Mouse (Mus musculus): ENCODE data around the gene Hemgn. TPM values are rescaled to one million over a fixed set of nuclear protein-coding genes. Genes with fewer than 3 reads are reported as not detected.

The Hemgn gene
- polyA plus RNA-seq, 1 experiment from 2014 or later = 13.4 TPM

GRCm38 (mm10) chr4:46447461-46447860 lies 34.2 kb upstream of the Hemgn start:
- H3K4me3 ChIP-seq = no peak overlapping the region
- 62% methylated on average over 1 of the region's 1 CpGs for WGBS
- H3K36me3 ChIP-seq = no peaks in the 10 kb centered on the region
- H3K4me1 ChIP-seq = peaks cover 13% of the 10 kb centered on the region
- DNase-seq (ENCODE audit: low spot score) = no peak
- H3K27ac ChIP-seq = no peak overlapping the region
- H3K27me3 ChIP-seq (ENCODE audit: low read depth, poor library complexity, severe bottlenecking) = no peaks in the 10 kb centered on the region
- H3K9me3 ChIP-seq (replicated peaks) = no peaks in the 10 kb centered on the region

- H3K4me3 ChIP-seq = no peak overlapping the region
- WGBS = 57% methylated on average over 9 of the region's 9 CpGs
- no peaks in the 10 kb centered on the region for H3K27me3 ChIP-seq (ENCODE audit: low read depth, poor library complexity, severe bottlenecking)
- no peak overlapping the region for H3K27ac ChIP-seq
- no peaks in the 10 kb centered on the region for H3K36me3 ChIP-seq
- no peaks in the 10 kb centered on the region for H3K9me3 ChIP-seq (replicated peaks)
- H3K4me1 ChIP-seq = peaks cover 6% of the 10 kb centered on the region
- DNase-seq (ENCODE audit: low spot score) = no peak
Observed at GRCm38 (mm10) chr4:46445237-46445945, 32.1 kb upstream of the Hemgn start.

- H3K27ac ChIP-seq = no peak overlapping the region
- WGBS = 80% methylated on average over 4 of the region's 4 CpGs
- DNase-seq (ENCODE audit: low spot score) = no peak
- no peaks in the 10 kb centered on the region for H3K36me3 ChIP-seq
- H3K27me3 ChIP-seq (ENCODE audit: low read depth, poor library complexity, severe bottlenecking) = no peaks in the 10 kb centered on the region
- H3K4me1 ChIP-seq = no peaks in the 10 kb centered on the region; the same call in 1 of the 2 replicates
- no peaks in the 10 kb centered on the region for H3K9me3 ChIP-seq (replicated peaks)
- H3K4me3 ChIP-seq = no peak overlapping the region
Observed at GRCm38 (mm10) chr4:46442501-46442900, 29.2 kb upstream of the Hemgn start.

GRCm38 (mm10) chr4:46432339-46433036 lies 19.2 kb upstream of the Hemgn start:
- no peak overlapping the region for H3K27ac ChIP-seq
- no peaks in the 10 kb centered on the region for H3K4me1 ChIP-seq
- WGBS = 86% methylated on average over 12 of the region's 12 CpGs
- no peak for DNase-seq (ENCODE audit: low spot score)
- H3K4me3 ChIP-seq = no peak overlapping the region
- no peaks in the 10 kb centered on the region for H3K9me3 ChIP-seq (replicated peaks)
- H3K27me3 ChIP-seq (ENCODE audit: low read depth, poor library complexity, severe bottlenecking) = no peaks in the 10 kb centered on the region
- no peaks in the 10 kb centered on the region for H3K36me3 ChIP-seq

GRCm38 (mm10) chr4:46428903-46429499 lies 15.7 kb upstream of the Hemgn start:
- 75% methylated on average over 10 of the region's 10 CpGs for WGBS
- H3K9me3 ChIP-seq (replicated peaks) = no peaks in the 10 kb centered on the region
- H3K27ac ChIP-seq = no peak overlapping the region
- H3K4me1 ChIP-seq = no peaks in the 10 kb centered on the region
- DNase-seq (ENCODE audit: low spot score) = no peak
- H3K27me3 ChIP-seq (ENCODE audit: low read depth, poor library complexity, severe bottlenecking) = no peaks in the 10 kb centered on the region
- H3K4me3 ChIP-seq = no peak overlapping the region
- H3K36me3 ChIP-seq = no peaks in the 10 kb centered on the region

- Histone ChIP-seq H3K27me3 (ENCODE audit: low read depth, poor library complexity, severe bottlenecking) (no peaks in the 10 kb centered on the region), H3K4me3 (no peak overlapping the region), H3K9me3 (replicated peaks) (no peaks in the 10 kb centered on the region), H3K4me1 (no peaks in the 10 kb centered on the region), H3K36me3 (no peaks in the 10 kb centered on the region), H3K27ac (no peak overlapping the region)
- WGBS = 63% methylated on average over 8 of the region's 8 CpGs
- no peak for DNase-seq (ENCODE audit: low spot score)
Observed at GRCm38 (mm10) chr4:46422625-46423024, 9.3 kb upstream of the Hemgn start.

GRCm38 (mm10) chr4:46418851-46419250 lies 5.5 kb upstream of the Hemgn start:
- H3K4me3 ChIP-seq = no peak overlapping the region
- H3K9me3 ChIP-seq (replicated peaks) = no peaks in the 10 kb centered on the region
- H3K36me3 ChIP-seq = no peaks in the 10 kb centered on the region
- H3K4me1 ChIP-seq = no peaks in the 10 kb centered on the region
- no peaks in the 10 kb centered on the region for H3K27me3 ChIP-seq (ENCODE audit: low read depth, poor library complexity, severe bottlenecking)
- DNase-seq (ENCODE audit: low spot score) = no peak
- 92% methylated on average over 9 of the region's 9 CpGs for WGBS
- H3K27ac ChIP-seq = no peak overlapping the region

GRCm38 (mm10) chr4:46417491-46417890 lies 4.2 kb upstream of the Hemgn start:
- DNase-seq (ENCODE audit: low spot score) = no peak
- Histone ChIP-seq H3K27ac (no peak overlapping the region), H3K9me3 (replicated peaks) (no peaks in the 10 kb centered on the region), H3K4me1 (no peaks in the 10 kb centered on the region), H3K27me3 (ENCODE audit: low read depth, poor library complexity, severe bottlenecking) (no peaks in the 10 kb centered on the region), H3K4me3 (no peak overlapping the region), H3K36me3 (no peaks in the 10 kb centered on the region)
- WGBS = 70% methylated on average over 3 of the region's 3 CpGs

- H3K36me3 ChIP-seq = no peaks in the 10 kb centered on the region
- H3K27me3 ChIP-seq (ENCODE audit: low read depth, poor library complexity, severe bottlenecking) = no peaks in the 10 kb centered on the region
- no peaks in the 10 kb centered on the region for H3K4me1 ChIP-seq
- H3K9me3 ChIP-seq (replicated peaks) = no peaks in the 10 kb centered on the region
- no peak overlapping the region for H3K27ac ChIP-seq
- H3K4me3 ChIP-seq = no peak overlapping the region
- 89% methylated on average over 1 of the region's 1 CpGs for whole genome bisulfite sequencing
- no peak for DNase-seq (ENCODE audit: low spot score)
Observed at GRCm38 (mm10) chr4:46412113-46412512, 1.2 kb downstream of the Hemgn start.

GRCm38 (mm10) chr4:46411489-46411888 lies 1.8 kb downstream of the Hemgn start:
- Histone ChIP-seq H3K4me3 (no peak overlapping the region), H3K27me3 (ENCODE audit: low read depth, poor library complexity, severe bottlenecking) (no peaks in the 10 kb centered on the region), H3K9me3 (replicated peaks) (no peaks in the 10 kb centered on the region), H3K36me3 (no peaks in the 10 kb centered on the region), H3K4me1 (no peaks in the 10 kb centered on the region), H3K27ac (no peak overlapping the region)
- WGBS = 85% methylated on average over 6 of the region's 6 CpGs
- DNase-seq (ENCODE audit: low spot score) = no peak

GRCm38 (mm10) chr4:46410677-46411076 lies 2.6 kb downstream of the Hemgn start:
- no peaks in the 10 kb centered on the region for H3K9me3 ChIP-seq (replicated peaks)
- no peak overlapping the region for H3K4me3 ChIP-seq
- no peaks in the 10 kb centered on the region for H3K4me1 ChIP-seq
- H3K36me3 ChIP-seq = no peaks in the 10 kb centered on the region
- WGBS = 89% methylated on average over 5 of the region's 5 CpGs
- H3K27ac ChIP-seq = no peak overlapping the region
- H3K27me3 ChIP-seq (ENCODE audit: low read depth, poor library complexity, severe bottlenecking) = no peaks in the 10 kb centered on the region
- no peak for DNase-seq (ENCODE audit: low spot score)

GRCm38 (mm10) chr4:46406966-46407703 lies 6.2 kb downstream of the Hemgn start:
- no peak overlapping the region for H3K27ac ChIP-seq
- H3K4me1 ChIP-seq = no peaks in the 10 kb centered on the region
- H3K4me3 ChIP-seq = no peak overlapping the region
- 85% methylated on average over 8 of the region's 8 CpGs for WGBS
- no peaks in the 10 kb centered on the region for H3K36me3 ChIP-seq
- H3K9me3 ChIP-seq (replicated peaks) = no peaks in the 10 kb centered on the region
- DNase-seq (ENCODE audit: low spot score) = no peak
- no peaks in the 10 kb centered on the region for H3K27me3 ChIP-seq (ENCODE audit: low read depth, poor library complexity, severe bottlenecking)

All from limb, embryonic 10.5 days (tissue).